Mouse (Mus musculus) B cell, adult 2 months (primary cell): ENCODE measurements around the gene Isl2.

Experiments used
- DNase-seq, 2 experiments: peaks; one replicate each; pipeline ENCODE4 v3.0.0; 2022

The Isl2 gene

DNA sequence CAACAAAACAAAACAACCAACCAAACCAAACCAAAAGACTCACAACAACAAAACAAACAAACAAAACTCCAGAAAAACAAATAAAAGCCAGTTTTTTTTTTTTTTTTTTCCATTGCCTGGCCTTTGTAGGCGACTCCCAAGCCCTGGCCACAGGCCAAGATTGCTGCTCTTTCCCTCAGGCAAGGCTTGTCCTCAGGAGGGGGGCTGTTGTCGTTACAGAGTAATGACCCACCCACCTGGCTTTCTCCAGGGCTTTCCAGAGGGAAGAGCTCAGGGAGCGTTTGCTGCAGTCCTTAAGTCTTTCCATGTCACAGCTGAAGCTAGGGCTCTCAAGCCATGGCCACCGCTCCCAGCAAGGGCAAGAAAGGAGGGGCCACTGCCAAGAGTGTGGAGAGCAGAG, at the start of gene Isl2:
TSS of gene Isl2 (plus strand) at position 296 of the 400 bp plus-strand sequence.
- DNase-seq: no peak

DNA sequence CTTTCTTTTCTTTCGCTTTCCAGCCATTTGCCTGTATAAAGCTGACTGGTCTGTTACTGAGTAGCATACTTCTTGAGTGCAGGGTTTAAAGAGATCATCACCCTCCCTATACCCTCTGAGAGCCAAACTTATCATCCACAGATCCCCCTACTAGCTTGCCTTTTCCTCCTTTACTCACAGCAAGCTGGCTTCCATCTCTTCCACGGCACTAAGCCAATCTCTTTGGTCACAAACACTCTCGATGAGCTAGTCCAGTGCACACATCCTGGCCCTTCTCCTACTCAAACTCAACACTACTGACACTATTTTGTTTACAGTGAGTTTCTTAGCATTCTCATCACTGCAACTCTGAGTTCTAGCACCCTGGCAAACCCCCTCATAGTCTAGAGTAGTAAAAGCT, 30.6 kb upstream of the Isl2 start:
- DNase-seq: no peak

DNA sequence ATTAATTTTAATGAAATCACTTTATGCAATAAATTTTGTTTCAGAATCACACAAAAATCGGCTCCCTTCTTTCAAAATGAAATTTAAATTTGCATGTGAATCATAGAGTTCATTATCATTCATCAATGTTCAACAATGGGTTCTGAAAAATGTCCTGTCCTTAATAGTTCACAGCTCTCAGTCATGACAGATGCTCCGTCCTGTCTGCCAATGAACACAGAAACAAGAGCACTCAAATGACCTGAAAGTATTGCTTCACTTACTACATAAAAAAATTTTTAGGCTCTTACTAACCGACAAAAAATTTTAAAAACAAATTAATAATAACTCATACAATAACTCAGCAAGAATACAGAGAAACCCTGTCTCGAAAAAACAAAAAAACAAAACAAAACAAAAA, 29.8 kb upstream of the Isl2 start:
- DNase-seq: no peak

DNA sequence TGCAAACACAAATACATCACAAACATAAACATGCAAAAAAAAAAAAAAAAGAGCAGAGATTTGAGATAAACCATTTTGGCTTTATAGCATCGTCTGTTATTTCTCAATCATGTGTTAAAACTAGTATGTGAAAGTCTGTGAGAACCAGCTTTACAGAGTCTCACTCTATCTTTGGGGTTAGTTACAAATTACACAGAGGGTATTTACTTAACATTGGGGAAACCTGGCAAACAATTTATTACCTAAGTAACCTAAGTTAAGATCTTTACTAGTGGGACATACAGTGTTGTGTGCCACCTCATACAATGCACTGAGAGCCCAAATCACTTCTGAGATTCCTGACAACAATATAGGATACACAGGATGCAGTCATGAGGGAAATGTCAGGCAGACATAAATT, 28.7 kb upstream of the Isl2 start:
- DNase-seq: no peak

DNA sequence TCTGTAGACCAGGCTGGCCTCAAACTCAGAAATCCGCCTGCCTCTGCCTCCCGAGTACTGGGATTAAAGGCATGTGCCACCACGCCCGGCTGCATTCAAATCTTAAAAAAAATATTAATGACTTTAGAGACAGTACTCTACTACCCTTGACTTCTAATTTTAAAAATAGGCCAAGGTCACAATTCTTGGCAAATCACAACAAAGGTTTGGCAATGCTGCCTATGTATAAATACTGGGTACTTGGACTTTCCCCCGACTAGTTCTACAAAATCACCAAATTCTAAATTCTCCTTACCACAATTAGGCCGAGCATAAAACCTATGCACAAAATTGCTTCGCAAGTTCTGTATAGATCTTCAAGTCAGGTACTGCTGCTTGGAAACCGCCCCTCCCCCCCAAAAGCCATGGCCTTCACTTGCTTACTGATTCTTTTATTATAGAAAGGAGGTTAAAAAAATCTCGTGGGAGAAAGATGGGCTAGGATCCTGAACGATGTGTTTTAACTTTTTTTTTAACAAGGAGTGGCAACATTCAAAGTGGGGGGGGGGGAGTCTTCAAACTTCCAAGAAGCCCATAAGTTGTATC, 27.7 kb upstream of the Isl2 start:
- DNase-seq: no peak

DNA sequence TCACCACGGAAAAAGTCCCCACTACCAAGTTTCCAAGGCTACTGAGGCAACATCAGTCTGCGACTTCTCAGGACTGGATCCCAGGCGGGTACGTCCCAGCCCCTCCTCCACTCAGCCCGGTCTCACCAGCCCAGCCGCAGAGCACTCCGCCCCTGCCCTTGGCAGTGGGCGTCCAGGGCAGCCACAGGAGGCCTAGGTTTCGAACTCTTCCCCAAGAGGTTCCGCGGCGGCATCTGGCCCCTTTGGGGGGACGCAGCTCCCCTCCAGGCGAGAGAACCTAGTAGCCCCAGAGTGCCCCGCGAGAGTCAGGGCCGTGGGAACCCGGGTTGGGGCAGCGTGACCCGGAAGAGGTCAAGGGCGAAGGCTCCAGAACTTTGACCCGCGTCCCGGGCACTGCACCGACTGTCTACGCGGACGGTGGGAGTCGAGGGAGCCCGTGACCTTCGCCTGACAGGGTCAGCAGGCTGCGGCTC, 26.9 kb upstream of the Isl2 start:
- DNase-seq: no peak

DNA sequence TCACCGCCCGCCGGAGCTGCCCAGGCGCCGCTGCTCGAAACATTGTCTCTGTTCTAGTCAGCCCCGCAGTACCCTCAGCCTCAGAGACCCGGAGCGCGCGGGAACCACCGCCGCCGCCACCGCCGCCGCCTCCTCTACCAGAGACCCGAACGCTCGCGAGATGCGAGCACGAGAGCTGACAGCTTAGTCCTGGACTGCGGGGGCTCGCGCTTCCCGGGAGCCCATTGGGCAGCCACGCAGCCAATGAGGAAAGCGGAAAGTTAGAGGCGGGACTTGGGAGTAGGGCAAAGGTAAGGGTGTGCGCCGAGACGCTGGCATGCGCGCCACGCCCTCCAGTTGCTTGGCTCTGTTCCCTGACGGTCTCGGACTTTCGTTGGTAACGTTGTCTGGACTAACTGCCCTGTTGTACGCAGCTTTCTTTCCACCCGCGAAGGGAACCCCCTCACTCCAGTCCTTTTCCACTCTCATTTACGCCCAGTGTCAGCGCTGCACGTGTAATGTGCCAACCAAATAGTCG, 26.4 kb upstream of the Isl2 start, which contains the start of gene Etfa:
TSS of gene Etfa (minus strand) at position 217 of the 517 bp plus-strand sequence.
- DNase-seq: peak; percentile 91 to 92

DNA sequence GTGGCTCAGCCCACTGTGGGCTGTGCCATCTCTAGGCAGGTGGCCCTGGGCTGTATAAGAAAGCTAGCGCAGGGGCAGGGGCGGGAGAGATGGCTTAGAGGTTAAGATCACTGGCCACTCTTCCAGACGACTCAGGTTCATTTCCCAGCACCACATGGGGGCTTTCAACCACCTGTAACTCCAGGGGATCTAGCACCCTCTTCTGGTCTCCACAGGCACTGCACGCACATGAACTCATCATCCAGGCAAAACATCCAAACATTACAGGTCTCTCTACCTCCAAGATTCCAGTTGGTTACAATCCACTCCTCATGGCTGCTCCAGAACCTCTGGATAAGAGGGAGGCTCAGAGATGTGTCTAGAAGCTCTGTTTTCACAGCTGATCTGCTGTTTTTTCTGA, 12.8 kb upstream of the Isl2 start:
- peak; percentile 54 to 58 for DNase-seq

DNA sequence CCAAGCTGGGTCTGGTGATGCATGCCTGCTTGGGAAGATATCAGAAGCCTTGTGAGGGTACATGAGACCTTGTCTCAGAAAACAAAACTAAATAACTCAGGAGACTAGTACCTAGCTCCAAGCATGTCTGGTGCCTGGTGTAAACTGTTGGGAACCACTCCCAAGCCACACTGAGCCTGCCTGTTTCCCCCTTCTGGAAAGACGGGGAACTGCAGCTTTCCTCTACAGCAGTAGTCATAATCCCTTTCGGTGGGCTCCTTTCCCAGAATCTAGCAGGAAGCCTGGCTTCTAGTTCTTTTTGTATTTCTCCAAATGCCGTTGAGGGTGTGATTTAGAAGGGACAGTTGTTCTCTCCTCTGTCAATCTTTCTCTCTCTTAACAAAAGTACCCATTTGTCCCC, 2.6 kb upstream of the Isl2 start:
- peak; percentile 62 to 63 for DNase-seq

DNA sequence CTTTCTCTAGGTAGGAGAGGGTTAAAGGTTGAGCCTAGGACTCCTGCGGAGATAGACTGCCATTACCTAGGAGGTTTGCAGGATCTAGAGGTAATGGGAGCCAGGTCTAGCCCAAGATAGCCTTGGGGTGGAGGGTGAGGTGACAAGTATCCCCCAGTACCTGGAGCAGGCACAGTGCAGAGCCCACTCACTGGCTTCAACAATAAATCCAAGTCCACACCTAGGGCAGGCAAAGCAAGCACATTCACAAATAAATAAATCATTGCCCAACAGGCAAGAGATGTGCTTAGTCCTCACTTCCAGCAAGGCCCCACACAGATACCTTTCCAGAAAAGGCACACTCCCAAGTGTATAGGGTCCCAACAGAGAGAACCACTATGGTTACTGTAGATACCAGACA, 534 bp downstream of the Isl2 start:
- peak in 1 of 2 experiments; percentile 12 for DNase-seq

DNA sequence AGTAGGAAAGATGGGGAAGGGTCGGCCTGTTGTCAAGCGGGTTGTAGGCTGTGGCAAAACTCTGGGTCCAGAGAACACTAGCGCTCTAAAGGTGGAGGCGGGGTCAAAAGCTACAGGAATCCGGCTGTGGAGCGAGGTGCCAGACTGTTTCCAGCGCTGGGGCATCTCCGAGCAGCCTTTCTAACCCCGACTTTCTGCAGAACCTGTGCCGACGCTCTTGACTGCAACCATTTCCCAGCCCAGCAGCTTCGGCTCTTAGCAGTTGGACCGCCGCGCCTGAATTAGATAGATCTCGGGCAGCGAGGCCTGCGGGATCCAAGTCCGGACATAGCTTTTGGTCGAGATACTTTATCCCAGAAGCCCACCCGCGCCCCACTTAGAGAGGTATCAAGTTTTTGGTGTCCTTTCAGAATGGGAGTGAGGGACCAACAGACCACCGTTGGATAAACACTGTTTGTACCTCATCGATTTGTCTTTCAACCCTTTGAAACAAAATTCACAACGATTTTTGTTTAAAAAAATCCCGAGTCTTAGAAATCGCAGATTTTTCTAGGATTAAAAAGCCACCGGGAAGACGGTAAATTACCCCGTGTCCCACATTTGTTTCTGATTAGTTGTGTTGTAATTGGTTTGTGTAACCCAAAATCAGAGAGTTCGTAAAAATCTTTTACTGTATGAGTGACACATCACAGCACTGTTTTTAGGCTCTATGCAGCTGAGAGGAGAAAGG, 1.4 kb downstream of the Isl2 start:
- peak; percentile 35 to 45 for DNase-seq

DNA sequence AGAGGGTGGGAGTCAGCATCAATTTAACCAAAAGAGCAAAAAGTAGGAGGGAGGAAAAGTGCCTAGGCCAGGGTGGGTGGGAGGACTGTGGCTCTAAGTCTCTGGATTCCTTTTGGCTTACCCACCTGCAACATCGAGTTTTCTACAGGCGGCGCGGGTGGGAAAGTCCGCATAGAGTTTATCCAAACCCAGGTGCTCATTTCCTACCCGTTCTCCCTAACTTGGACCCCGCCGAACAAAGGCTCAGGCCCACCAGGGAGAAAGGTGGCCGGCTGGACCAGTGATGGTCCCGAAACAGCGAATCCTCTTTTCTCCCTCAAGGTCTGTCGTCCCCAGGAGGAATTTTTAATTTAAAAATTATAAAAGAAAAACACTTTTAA, 1.9 kb downstream of the Isl2 start:
- DNase-seq: peak; percentile 32 to 45

DNA sequence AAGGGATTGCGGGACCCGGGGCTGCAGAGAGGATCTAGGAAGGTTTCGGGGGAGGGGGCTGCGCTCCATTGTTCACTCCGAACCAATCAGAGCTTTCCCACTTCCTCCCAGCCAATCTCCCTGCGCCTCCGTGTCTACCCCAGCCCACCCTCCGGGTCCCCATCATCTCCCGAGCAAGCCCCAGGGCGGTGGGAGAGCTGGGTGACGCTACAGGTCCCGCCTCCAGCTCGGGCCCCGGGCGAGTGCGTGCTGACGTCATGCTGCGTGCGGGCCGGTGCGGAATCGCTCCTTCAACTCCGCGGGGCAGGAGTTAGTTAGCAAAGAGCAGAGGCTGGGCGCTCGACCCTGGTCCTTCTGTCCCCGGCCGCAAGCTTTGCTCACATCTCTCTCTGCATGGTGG, 2.4 kb downstream of the Isl2 start:
- DNase-seq: peak; percentile 77

DNA sequence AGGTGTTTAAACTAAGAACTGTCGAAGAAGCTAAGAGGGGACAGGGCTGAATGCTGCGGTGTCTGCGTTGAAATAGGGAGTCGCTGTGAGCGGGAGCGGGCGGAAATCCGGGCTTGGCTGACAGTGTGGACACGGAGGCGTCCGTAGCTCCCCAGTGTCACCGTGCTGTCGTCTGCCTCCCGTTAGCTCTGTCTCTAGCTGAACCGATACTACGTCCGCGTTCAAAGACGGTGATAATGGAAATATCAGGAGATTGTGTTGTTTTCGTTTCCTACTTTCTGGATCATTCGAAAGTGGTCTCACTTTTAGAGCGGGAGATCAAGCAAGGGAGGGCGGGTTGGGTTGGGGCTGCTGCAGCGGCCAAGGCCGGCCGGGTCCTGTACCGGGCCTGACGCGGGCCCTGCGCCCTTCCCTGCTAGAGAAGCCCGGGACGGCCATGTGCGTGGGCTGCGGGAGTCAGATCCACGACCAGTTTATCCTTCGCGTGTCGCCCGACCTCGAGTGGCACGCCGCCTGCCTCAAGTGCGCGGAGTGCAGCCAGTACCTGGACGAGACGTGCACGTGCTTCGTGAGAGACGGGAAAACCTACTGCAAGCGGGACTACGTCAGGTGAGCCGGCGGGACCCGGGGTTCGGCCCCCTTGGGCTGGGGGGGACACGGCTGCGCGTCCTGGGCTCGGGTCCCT, 3.4 kb downstream of the Isl2 start:
- peak; percentile 53 to 63 for DNase-seq

DNA sequence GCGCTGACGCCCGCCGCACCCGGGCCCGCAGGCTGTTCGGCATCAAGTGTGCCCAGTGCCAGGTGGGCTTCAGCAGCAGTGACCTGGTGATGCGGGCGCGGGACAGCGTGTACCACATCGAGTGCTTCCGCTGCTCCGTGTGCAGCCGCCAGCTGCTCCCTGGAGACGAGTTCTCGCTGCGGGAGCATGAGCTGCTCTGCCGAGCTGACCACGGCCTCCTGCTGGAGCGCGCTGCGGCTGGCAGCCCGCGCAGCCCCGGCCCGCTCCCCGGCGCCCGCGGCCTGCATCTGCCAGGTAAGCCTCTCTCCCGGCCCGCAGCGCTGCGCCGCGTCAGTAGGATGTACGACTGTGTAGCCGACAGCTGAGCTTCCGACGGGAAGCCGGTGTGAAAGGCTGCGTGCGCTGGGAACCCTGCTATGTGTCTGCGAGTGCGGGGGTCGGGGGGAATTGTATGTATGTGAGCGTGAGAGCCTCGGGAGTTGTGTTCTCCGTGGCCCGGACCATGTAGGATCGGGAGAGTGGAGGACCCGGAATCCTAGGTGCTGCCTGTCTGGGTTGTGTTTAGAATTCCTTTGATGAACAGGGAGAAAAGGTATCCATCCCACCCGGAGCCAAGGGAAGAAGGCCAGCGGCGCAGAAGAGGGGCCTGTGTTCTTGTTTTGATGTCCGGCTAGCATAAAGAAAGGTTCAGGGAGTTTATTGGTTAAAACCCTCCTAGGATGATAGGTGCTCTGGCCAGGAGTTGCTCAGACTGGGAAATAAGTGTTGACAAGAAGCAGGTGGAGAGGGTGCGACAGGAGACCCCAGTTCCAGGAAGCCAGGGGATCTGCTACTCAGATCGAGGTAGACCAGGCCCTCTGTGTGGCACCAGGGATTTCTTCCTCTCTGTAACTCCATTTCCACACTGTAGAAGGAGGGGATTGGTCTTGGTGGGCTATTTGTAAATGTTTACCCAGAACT, 4.2 kb downstream of the Isl2 start:
- peak; percentile 49 to 63 for DNase-seq

DNA sequence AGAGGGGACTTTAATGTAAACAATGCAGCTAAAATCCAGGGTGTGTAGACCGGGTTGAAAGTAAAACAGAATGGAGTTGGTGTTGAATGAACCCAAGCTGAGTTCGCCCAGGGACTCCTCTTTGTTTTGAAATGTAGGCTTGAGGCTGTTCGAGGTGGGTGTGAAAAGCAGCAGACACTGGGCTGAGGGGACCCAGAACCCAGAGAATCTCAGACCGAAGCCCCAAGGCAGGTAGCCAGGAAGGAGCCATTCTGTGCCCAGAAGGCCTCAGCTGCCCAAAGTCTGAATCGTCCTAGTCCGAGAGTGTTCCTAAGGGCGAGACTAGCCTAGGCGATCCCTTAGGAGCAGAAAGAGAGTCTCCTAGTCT, 4.8 kb downstream of the Isl2 start:
- peak; percentile 44 to 53 for DNase-seq

DNA sequence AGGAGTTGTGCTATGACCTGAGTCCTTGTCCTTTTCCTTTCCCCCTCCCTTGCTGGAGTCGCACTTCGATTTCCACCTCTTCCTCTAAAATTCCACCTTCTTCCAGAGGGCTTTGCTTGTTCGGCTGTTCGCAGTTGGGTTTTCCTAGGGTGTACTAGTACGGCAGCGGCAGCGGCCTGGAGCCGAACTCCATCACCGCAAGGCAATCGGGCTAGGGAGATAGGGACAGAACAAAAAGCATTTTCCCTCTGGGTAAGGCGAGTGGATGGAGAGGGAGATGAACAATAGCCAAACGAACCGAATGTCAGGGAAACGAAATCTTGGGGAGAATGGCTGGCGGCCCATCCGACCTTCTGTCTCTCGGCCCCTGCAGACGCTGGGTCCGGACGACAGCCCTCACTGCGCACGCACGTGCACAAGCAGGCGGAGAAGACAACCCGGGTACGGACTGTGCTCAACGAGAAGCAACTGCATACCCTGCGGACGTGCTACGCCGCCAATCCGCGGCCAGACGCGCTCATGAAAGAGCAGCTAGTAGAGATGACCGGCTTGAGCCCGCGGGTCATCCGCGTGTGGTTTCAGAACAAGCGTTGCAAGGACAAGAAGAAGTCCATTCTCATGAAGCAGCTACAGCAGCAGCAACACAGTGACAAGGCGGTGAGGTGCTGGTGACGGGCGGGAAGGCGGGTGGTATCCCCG, 5.4 kb downstream of the Isl2 start:
- DNase-seq: peak; percentile 53 to 70

DNA sequence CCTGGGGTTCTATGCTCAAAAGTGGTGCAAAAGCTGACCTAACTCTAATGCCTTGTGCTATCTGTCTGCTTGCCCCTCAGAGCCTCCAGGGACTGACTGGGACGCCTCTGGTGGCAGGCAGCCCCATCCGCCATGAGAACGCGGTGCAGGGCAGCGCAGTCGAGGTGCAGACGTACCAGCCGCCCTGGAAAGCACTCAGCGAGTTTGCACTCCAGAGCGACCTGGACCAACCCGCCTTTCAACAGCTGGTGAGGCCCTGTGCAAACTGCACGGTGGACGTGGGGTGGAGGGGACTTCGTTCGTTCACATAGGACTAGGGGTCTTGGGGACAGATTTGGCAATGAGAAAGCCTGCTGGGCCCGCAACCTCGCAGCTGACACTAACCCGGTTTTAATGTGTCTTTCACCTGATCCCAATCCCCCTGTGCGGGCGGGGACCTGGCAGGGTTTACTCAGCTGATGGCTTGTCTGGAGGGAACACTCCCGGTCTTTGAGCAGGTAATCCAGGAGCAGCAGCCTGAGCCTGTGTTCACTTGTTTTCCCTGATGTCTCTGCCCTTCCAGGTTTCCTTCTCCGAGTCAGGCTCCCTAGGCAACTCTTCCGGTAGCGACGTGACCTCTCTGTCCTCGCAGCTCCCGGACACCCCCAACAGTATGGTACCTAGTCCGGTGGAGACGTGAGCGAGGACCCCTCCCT, 6.5 kb downstream of the Isl2 start:
- peak; percentile 52 to 63 for DNase-seq

DNA sequence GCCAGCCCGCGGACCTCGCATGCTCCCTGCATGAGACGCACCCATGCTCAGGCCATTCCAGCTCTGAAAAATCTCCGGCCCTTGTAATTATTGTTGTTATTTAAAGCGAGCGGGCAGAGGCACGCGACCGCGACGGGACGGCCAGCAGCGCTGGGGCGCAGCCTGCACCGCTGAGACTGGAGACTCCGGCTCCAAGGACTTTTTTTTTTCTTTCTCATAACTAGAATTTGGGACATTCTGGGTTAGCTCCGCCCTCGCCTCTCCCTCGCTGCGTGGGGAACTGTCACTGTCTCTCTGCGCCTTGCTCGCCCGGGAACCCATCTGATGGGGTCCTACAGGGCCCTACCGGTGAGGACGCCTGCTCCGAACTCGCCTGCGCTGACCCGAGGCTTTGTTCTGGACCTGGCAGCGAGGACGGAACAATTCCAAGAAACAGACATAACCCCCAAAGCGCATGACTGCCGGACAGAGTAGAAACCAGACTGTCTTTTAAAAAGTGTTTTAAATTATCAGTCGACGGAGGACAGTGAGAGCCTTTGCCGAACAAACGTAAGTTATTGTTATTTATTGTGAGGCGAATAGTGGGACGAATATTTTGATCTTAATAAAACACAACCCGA, 7.2 kb downstream of the Isl2 start:
- peak in 1 of 2 experiments; percentile 36 for DNase-seq

DNA sequence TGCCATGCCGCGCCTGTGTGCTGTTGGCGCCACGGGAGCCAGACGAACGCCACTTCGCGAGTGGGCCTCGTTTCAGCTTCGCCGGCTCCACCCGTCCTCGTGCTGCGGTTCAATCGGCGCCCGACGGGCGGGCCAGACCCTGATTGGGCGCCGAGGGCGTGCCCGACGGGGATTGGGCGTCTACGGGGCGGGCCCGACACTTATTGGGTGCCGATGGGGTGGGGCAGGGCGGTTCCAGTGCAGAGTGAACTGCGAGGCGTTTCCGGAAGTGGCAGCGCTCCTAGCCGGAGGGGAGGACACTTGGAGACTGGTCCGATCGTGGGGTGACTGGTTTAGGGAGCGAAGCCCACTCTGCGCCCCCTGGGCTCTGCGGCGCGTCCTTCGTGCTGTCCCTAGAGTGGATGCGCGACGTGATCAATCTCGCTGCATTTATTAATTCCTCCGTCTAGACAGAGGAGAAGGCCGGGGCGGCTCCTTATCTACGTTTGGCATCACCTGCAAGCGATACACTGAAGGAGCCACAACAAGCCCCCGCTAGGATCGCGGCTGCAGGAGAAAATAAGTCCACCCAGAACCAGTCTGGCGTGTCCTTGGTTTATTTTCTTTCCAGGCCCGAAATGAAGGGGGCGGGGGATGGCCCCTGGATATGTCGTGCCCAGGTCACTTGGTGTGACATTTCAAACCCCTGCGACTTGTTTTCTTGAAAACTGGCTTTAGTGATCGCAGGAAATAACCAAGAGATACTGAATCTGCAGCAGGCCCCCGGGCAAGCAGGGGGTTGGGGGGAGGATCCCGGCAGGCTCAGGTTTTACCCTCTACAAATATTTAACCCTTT, 7.9 kb downstream of the Isl2 start:
- DNase-seq: peak; percentile 73
